Mouse (Mus musculus): ENCODE data around the gene Krtap4-2. TPM values are rescaled to one million over a fixed set of nuclear protein-coding genes. Genes with fewer than 3 reads are reported as not detected.
"Not testable (repeated sequence)": the region's sequence is repeated elsewhere in the genome, so short reads cannot be mapped to it uniquely, and the experiment has no call there.

The Krtap4-2 gene
- not detected for total RNA-seq (2021)
- long read RNA-seq, experiment 1 = 0 reads
- long read RNA-seq, experiment 2 = 0 reads

DNA sequence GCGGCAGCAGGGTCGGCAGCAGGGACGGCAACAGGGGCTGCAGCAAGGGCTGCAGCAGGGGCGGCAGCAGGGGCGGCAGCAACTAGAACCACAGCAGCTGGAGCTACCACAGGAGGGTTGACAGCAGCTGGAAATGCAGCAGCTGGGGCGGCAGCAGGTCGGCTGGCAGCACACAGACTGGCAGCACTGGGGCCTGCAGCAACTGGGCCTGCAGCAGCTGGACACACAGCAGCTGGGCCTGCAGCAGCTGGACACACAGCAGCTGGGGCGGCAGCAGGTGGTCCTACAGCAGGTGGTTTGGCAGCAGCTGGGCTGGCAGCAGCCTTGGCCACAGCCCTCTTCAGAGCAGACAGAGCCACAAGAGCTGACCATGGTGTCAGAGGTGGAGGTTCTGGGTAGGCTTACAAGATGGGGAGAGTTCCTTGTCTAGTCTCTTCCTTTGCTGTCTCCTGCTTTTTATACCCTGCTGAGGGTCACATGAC lies at the start of gene Krtap4-2:
Gene Krtap4-2 (minus strand): TSS at position 432 of the 482 bp plus-strand sequence.
- DNase-seq (ENCODE audit: low spot score in 2 of 2) = no peak

DNA sequence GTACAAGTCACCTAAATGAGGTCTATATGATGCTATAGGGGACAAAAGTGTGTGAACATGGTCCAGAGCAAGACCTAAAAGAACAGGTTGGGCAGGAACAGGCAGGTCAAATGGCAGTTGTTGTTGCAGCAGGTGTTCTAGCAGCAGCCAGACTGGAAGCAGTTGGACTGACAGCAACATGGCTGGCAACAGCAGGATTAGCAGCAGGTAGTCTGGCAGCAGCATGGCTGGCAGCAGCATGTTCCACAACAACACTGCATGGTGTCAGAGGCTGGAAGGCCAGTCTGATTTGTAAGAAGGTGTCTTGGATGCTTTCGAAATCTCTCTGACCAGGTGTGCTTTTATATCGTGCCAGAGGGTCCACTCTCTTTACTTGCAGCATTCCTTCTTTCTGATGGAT lies 48.6 kb upstream of the Krtap4-2 start:
- DNase-seq (ENCODE audit: low spot score in 2 of 2) = no peak

DNA sequence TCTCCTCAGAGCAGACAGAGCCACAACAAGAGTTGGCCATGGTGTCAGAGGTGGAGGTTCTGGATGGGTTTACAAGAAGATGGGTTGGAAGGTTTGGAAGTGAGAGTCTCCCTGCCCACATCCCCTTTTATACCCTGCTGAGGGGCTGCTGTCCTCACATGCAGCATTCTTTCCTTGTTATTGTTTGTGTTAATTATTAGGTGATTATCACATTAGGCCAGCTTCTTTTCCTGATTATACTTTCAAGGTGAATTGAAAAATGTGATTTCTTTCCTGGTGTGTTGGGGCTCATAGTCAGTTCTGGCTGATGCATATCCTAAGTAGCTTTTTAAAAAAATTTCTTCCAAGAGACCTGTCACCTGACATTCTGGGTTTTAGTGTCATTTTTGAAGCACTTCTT lies 31.0 kb upstream of the Krtap4-2 start, which contains the start of gene Krtap4-6:
Gene Krtap4-6 (minus strand): TSS at position 101 of the 400 bp plus-strand sequence.
- DNase-seq (ENCODE audit: low spot score in 2 of 2) = no peak

DNA sequence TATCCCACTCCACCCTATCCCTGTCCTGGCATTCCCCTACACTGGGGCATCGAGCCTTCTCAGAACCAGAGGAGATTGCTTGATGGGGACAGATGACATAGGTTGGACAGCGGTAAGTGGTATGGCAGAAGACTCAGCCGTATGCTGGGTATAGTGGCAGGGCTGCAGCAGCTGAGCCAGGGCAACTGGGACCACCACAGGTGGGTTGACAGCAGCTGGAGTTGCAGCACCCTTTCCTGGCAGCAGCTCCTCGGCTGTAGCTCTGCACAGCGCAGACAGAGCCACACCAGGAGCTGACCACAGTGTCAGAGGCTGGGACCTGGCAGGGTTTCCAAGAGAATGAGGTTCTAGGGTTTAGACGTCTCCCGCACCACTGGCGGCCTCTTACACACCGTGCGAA lies 27.9 kb upstream of the Krtap4-2 start:
- no peak for DNase-seq (ENCODE audit: low spot score in 2 of 2)

DNA sequence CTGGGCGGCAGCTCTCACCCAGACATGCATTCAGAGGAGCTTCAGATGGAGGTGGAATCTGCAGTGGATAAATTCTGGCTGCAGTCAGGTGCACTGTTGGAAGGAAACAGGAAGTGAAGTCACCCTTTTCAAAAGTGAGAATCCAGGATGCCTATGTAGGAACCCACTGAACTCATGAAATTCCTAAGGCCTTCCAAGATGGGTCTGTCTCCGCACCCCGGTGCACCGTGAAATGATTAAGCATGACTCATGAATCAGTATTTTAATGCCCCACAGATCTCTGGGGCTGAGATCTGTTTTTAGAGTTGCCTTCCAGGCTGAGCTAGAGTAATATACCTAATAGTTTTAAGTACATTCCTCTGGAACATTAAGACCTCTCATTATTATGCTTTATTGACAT lies 24.4 kb upstream of the Krtap4-2 start:
- DNase-seq (ENCODE audit: low spot score in 2 of 2) = no peak

DNA sequence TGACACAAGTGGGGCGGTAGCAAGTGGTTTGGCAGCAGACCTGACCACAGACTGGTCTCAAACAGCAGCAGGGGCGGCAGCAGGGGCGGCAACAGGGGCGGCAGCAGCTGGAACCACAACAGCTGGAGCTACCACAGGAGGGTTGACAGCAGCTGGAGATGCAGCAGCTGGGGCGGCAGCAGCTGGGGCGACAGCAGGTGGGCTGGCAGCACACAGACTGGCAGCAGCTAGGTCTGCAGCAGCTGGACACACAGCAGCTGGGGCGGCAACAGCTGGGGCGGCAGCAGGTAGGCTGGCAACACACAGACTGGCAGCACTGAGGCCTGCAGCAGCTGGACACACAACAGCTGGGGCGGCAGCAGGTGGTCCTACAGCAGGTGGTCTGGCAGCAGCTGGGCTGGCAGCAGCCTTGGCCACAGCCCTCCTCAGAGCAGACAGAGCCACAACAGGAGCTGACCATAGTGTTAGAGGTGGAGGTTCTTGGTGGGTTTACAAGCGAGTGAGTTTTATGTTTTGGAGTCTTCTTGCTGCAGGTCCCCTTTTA lies 23.7 kb upstream of the Krtap4-2 start, which contains the start of gene Gm11563:
Gene Gm11563 (minus strand): TSS at position 494 of the 544 bp plus-strand sequence.
- DNase-seq (ENCODE audit: low spot score in 2 of 2) = not testable (repeated sequence)

DNA sequence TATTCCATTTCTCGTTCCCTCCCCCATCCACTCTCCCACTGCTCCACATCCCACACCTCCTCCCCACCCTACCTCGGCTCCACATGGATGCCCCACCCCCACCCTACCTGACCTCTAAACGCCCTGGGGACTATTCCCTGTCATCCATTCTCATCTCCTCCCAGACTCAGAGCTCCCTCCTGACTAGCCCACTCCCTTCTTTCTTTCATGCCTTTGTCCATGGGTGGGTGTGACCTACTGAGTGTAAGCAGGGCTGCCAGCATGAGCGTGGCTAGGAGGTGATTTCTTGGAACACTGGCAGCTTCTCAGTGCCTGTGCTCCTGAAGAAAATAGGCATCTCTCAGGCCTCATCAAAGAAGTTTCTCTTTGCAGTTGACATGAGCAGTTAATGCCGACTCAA lies 22.2 kb upstream of the Krtap4-2 start:
- no peak for DNase-seq (ENCODE audit: low spot score in 2 of 2)

DNA sequence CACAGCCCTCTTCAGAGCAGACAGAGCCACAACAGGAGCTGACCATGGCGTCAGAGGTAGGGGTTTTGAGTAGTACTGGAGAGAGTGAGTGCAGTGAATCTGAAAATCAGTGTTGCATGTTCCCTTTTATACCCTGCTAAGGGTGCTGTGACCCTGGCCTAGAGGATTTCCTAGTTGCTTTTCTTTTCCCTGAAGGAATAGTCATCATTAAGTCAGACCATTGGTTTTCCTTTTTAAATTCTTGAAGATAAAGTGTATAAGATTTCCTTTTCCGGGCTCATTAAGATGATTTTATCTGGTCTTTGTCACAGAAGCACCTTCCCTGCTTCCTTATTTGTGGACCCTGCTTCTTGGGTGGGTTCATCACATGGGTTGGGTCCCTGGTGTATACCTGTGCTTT lies 15.3 kb upstream of the Krtap4-2 start, which contains the start of gene Gm11555:
Gene Gm11555 (minus strand): TSS at position 101 of the 400 bp plus-strand sequence.
- no peak for DNase-seq (ENCODE audit: low spot score in 2 of 2)

DNA sequence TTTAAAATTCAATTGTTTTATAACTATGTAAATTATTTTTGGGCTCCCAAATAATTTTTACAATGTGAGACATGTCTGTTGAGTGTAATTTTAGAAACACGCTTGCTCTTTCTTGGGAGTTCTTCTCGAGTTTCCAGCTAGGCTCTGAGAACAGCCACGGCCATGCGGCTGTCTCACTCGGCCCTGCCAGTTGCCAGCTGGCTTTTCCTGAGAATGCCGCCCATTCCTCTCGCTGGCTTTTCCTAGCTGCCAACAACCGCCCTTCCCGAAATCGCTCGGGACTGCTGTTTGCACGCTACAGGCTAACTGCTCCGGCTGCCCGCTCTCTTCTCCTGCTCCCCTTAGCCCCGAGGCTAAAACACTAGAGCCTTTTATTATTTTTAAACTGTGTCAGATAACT lies 11.6 kb upstream of the Krtap4-2 start:
- DNase-seq (ENCODE audit: low spot score in 2 of 2) = no peak

DNA sequence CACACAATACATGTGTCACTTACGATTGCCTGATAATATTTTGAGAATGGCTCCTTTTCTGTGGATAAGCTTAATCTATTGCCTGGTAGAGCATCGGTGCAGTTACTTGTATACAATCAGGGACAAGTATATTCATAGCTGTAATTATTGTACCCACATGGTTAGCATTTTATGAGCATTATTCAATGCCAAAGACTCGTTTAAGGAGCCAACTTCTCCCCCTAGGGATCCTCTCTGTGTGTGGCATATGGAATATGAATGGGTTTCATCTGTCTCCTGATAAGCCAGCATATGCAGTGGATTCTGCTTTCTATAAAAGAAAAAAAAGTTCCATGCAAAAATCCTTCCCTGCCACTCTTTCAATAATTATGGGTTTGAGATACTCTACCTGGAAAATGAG lies 9.5 kb upstream of the Krtap4-2 start:
- DNase-seq (ENCODE audit: low spot score in 2 of 2) = no peak

DNA sequence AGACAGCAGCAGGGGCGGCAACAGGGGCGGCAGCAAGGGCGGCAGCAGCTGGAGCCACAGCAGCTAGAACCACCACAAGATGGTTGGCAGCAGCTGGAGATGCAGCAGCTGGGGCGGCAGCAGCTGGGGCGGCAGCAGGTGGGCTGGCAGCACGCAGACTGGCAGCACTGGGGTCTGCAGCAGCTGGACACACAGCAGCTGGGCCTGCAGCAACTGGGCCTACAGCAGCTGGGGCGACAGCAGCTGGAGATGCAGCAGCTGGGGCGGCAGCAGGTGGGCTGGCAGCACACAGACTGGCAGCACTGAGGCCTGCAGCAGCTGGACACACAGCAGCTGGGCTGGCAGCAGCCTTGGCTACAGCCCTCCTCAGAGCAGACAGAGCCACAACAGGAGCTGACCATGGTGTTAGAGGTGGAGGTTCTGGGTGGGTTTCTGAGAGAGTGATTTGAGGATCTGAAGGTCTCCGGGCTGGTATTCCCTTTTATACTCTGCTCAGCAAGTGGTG lies 8.8 kb upstream of the Krtap4-2 start, which contains the start of gene Krtap4-7:
Gene Krtap4-7 (minus strand): TSS at position 455 of the 505 bp plus-strand sequence.
- not testable (repeated sequence) for DNase-seq (ENCODE audit: low spot score in 2 of 2)

DNA sequence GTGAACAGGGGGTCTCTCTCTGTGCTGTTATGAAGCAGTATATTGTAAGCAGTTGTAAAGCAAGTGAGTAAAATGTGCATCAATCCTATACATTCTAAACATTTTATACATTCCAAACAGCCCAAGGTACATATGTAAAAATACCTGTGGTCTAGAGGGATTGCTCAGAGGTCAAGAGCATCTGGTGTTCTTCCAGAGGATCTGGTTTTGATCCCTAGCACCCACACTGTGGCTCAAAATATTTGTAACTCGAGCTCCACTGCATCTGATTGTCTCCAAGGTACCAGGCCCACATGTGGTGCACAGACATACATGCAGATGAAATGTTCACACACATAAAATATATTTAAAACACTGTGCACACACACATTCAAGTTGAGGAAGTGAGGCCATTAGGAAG lies 6.0 kb upstream of the Krtap4-2 start:
- no peak for DNase-seq (ENCODE audit: low spot score in 2 of 2)

DNA sequence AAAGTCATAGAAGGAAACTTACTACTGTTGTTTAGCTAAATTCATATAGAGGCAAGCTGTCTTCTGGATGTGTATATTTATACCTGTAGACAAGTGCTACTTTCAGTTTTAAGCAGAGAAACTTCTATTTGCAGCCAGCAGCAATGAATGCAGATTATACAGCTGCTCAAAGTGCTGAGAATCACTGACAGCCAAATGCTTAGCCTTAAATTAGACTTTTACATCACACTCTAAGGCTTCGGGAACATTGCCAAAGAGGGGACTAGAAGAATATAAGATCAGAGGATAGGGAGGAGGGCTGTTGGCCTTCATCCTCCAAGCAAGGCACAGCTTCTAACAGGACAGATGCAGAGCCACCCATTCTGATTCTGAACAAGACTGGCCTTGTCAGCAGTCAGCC lies 2.2 kb upstream of the Krtap4-2 start:
- DNase-seq (ENCODE audit: low spot score in 2 of 2) = no peak

DNA sequence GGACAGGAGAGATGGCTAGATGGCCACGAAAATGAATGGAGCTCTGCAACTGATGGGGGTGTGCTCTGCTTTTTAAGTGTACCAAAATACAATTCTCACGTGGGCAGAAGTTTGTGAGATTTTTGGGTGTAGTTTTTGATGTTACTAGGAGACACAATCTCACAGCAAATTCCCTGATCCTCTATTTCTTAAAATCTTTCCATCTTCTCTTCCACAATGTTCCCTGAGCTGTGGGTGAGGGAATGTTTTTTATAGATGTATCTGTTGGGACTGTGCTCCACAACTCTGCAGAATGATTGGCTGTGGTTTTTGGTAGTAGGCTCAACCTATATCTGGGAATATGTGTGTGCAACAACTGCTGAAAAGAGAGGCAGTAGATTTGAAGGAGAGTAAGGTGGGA lies 1.6 kb downstream of the Krtap4-2 start:
- DNase-seq (ENCODE audit: low spot score in 2 of 2) = no peak

DNA sequence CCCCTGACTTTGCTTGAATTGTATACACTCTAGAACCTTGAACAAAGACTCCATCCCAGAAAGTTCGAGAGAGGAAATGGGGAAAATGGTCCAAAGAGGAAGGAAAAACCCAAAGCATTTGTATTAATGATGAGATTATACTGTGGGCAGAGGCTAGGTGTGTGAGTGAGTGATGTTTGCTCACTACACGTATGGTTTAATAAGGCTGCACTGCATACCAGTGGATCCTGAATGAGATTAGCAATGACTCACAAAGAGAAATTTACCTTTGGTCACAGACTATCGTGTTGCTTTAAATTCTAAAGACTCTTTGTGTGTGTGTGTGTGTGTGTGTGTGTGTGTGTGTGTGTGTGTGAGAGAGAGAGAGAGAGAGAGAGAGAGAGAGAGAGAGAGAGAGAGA lies 4.0 kb downstream of the Krtap4-2 start:
- DNase-seq (ENCODE audit: low spot score in 2 of 2) = no peak

DNA sequence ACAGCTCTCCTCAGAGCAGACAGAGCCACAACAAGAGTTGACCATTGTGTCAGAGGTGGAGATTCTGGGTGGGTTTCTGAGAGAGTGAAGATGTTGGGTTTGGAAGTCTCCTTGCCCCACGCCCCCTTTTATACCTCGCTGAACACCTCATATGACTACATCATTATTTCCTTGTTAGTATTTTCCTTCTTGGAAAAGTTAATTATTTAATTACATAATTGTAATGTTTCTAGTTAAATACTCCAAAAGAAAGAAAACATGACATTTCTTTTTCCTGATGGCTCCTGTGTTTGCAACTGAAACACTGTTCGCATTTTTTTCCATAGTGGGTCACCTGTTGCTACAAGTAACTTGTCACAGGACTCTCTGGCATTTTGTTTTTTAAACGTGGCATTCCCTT lies 6.7 kb downstream of the Krtap4-2 start, which contains the start of gene Krtap4-1:
Gene Krtap4-1 (minus strand): TSS at position 101 of the 400 bp plus-strand sequence.
- no peak for DNase-seq (ENCODE audit: low spot score in 2 of 2)

DNA sequence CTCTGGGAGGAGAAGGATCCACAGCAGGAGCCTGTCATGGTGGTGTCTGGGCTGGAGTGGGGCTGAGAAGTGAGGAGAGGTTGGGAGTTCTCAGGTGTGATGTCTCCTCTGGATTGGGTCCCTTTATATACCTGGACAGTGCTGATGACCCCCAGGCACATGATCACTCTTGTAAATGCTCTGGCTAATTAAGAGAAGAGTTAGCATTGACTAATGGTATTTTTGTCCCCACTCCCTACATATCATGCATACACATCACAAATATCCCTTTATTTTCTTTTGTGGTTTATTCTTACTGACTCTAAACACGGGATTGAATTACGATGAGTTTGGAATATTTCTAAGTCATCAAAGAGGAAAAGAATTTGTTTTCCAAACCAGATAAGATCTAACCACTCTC lies 14.5 kb downstream of the Krtap4-2 start, which contains the start of gene Gm11562:
Gene Gm11562 (minus strand): TSS at position 101 of the 400 bp plus-strand sequence.
- DNase-seq (ENCODE audit: low spot score in 2 of 2) = no peak

DNA sequence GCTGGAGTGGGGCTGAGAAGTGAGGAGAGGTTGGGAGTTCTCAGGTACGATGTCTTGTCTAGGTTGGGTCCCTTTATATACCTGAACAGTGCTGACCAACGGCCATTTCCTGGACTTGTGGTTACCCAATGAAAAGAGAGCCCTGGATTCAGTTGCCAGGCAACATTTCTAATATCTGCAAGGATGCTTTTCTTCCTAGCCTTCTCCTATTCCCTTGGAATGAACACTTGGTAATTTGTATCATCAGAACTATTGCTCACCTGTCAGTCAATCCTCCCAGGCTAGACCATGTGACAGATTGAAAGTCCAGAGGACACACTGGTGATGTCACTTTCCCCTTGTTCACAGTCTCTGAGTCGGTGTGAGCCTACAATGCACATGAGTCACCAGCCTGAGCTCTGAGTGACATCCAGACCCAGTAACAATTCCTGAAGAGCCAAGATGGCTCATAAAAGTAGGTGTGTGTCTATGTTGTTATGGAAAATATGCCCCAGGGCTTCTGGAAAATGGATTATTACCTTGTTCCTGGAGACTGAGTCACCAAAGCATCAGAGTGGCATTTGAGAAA lies 20.0 kb downstream of the Krtap4-2 start, which contains the start of gene Krtap2-4:
Gene Krtap2-4 (minus strand): TSS at position 51 of the 568 bp plus-strand sequence.
- no peak for DNase-seq (ENCODE audit: low spot score in 2 of 2)

DNA sequence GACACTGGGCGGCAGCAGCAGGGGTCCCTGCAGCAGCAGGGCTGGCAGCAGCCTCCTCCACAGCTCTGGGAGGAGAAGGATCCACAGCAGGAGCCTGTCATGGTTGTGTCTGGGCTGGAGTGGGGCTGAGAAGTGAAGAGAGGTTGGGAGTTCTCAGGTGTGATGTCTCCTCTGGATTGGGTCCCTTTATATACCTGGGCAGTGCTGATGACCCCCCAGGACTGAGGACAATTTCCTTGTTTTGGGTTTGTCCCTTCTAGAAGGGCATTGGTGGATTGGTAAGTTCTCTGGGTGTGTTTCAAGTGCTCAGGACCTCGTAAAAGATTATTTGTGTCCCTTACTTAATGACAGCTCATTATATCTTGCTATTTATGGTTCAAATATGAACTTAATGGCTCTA lies 24.8 kb downstream of the Krtap4-2 start, which contains the start of gene Gm11937:
Gene Gm11937 (minus strand): TSS at position 101 of the 400 bp plus-strand sequence.
- not testable (repeated sequence) for DNase-seq (ENCODE audit: low spot score in 2 of 2)

DNA sequence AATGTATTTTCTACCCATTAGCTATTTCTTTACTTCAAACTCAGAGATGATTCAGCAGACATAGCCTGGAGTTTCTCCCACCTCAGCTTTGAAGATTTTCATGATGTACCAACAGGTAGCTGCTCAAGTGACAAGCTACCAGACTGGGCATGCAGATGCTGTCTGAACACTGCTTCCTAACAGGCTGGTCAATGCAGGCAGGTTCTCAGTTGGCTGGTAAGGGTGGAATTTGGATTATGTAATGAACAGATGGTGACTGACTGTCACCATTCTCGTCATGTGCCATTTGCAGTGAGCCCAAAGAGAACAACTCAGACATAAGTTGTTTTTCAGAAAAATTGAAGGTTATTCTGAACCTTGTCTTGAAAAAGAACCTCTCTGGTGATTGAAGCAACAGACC lies 25.8 kb downstream of the Krtap4-2 start:
- DNase-seq (ENCODE audit: low spot score in 2 of 2) = no peak

DNA sequence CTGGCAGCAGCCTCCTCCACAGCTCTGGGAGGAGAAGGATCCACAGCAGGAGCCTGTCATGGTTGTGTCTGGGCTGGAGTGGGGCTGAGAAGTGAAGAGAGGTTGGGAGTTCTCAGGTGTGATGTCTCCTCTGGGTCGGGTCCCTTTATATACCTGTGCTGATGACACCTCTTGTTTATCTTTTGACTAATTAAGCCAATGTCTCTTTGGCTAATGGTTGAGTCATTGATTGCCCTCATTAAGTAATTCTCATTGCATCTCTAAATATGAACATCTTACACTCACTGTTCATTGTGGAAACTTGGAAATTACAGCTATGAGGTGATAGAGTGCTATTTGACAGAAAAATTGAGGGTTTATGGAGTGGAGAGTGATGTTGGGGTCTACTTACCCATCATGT lies 31.7 kb downstream of the Krtap4-2 start, which contains the start of gene Gm11938:
Gene Gm11938 (minus strand): TSS at position 101 of the 400 bp plus-strand sequence.
- DNase-seq (ENCODE audit: low spot score in 2 of 2) = not testable (repeated sequence)

DNA sequence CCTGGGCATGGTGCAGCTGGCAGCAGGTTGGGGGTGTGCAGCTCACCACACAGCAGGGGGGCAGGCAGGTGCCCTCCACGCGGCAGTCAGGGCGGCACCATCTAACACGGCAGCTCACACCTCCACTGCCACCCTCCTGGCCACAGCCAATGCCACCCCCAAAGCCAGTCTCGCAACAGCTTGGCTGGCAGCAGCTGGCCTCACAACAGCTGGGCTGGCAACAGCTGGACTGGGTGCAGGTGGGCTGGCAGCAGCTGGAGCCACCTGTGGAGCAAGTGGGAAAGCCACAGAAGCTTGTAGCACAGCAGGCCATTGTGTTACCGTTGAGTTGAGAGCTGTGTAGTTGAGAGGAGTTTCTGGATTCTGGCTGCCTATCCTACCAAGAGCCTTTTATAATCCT lies 37.1 kb downstream of the Krtap4-2 start, which contains the start of gene Krtap9-3:
Gene Krtap9-3 (minus strand): TSS at position 364 of the 400 bp plus-strand sequence.
- not testable (repeated sequence) for DNase-seq (ENCODE audit: low spot score in 2 of 2)
